Mouse (Mus musculus) ES-Bruce4 (cell line): ENCODE results near the gene 3110009E18Rik. TPM values are rescaled to one million over a fixed set of nuclear protein-coding genes. Genes with fewer than 3 reads are reported as not detected.

ENCODE experiments used
- H3K27ac ChIP-seq: 2 replicates; pipeline ENCODE4 v1.5.1; 2012; ENCODE audit warnings: low read length, inconsistent platforms; ENCODE audit not compliant: insufficient read depth
- H3K27me3 ChIP-seq: 2 replicates; pipeline ENCODE4 v1.6.1; 2012; ENCODE audit warnings: mild to moderate bottlenecking, low read length, inconsistent platforms; ENCODE audit not compliant: control insufficient read depth, poor library complexity, insufficient read depth, severe bottlenecking
- H3K36me3 ChIP-seq: 2 replicates; pipeline ENCODE4 v1.6.1; 2012; ENCODE audit warnings: inconsistent platforms, mild to moderate bottlenecking, low read length, moderate library complexity; ENCODE audit not compliant: control insufficient read depth, poor library complexity, insufficient read depth, severe bottlenecking
- H3K4me1 ChIP-seq: one replicate; pipeline ENCODE4 v1.8.1; 2011; ENCODE audit warnings: low read length; ENCODE audit not compliant: control insufficient read depth, insufficient read depth
- H3K4me3 ChIP-seq: 2 replicates; pipeline ENCODE4 v1.5.1; 2011; ENCODE audit warnings: low read depth, mild to moderate bottlenecking, low read length
- H3K9ac ChIP-seq: 2 replicates; pipeline ENCODE4 v1.6.1; 2012; ENCODE audit warnings: low read depth, mild to moderate bottlenecking, inconsistent platforms; ENCODE audit not compliant: poor library complexity, severe bottlenecking
- H3K9me3 ChIP-seq: replicated peaks from 2 replicates; pipeline ENCODE4 v1.6.1; 2012; ENCODE audit warnings: mild to moderate bottlenecking, low read length, inconsistent platforms; ENCODE audit not compliant: control insufficient read depth, poor library complexity, insufficient read depth, severe bottlenecking
- CTCF ChIP-seq: IDR thresholded peaks from one replicate; pipeline ENCODE4 v1.8.1; 2011; ENCODE audit warnings: low read depth, low read length
- EP300 ChIP-seq: IDR thresholded peaks from 2 replicates; pipeline ENCODE4 v1.6.1; 2011; ENCODE audit warnings: low read depth, low read length; ENCODE audit not compliant: insufficient read depth
- POLR2A ChIP-seq: IDR thresholded peaks from one replicate; pipeline ENCODE4 v1.8.1; 2011; ENCODE audit warnings: low read length; ENCODE audit not compliant: insufficient read depth
- polyA plus RNA-seq: library from polyadenylated mRNA; stranded (reverse); fragments of >200 nt; gene quantifications from 2 replicates; pipeline ENCODE4 v1.2.4, GENCODE M21; 2011; ENCODE audit warnings: low read depth; ENCODE audit not compliant: missing spikeins, insufficient read depth, insufficient read length

Gene 3110009E18Rik
- polyA plus RNA-seq, 1 experiment: 16.0 TPM

GRCm38 (mm10) chr1:120112251-120113187, 8.5 kb upstream of the 3110009E18Rik start:
- no peak for TF ChIP-seq EP300
- no peak for TF ChIP-seq CTCF
- TF ChIP-seq POLR2A: no peak

GRCm38 (mm10) chr1:120115671-120116081, 5.3 kb upstream of the 3110009E18Rik start:
- H3K9me3 ChIP-seq: peaks cover 9% of the 10 kb centered on the region
- H3K9ac ChIP-seq: no peak overlapping the region
- no peak overlapping the region for H3K4me3 ChIP-seq
- peaks cover 40% of the 10 kb centered on the region for H3K36me3 ChIP-seq
- H3K4me1 ChIP-seq: peaks cover 4% of the 10 kb centered on the region
- no peaks in the 10 kb centered on the region for H3K27me3 ChIP-seq
- no peak for TF ChIP-seq POLR2A
- no peak for TF ChIP-seq EP300
- TF ChIP-seq CTCF: no peak
- no peak overlapping the region for H3K27ac ChIP-seq

More at GRCm38 (mm10) chr1:120112251-120113187, 8.5 kb upstream of the 3110009E18Rik start:
- H3K4me1 ChIP-seq: no peaks in the 10 kb centered on the region
- H3K9ac ChIP-seq: no peak overlapping the region
- no peaks in the 10 kb centered on the region for H3K27me3 ChIP-seq
- H3K4me3 ChIP-seq: no peak overlapping the region
- H3K27ac ChIP-seq: peak overlapping the region; percentile 3
- peaks cover 30% of the 10 kb centered on the region for H3K36me3 ChIP-seq
- H3K9me3 ChIP-seq: peaks cover 9% of the 10 kb centered on the region

DNA sequence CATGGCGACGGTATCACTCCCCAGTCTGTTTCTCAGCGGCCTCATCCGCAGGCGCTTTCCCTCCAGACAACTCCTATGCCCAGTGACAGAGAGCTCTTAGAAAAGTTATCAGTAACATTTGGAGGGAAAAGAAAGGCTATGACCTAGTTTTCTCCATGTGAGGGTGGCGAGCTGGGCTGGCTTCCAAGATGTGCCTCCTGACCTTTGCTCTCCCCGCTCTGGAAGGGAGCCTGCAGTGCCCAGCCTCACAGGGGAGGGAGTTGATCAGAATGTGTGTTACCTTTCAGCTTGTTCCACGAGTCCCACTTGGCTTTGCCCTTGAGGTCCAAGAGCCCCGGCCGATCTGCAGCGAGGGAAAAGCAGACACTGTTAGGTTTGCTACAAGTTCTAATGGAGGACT, 4.9 kb upstream of the 3110009E18Rik start:
- Histone ChIP-seq H3K27ac (no peak overlapping the region), H3K9me3 (peaks cover 9% of the 10 kb centered on the region), H3K27me3 (no peaks in the 10 kb centered on the region), H3K36me3 (peaks cover 40% of the 10 kb centered on the region), H3K9ac (no peak overlapping the region), H3K4me1 (peaks cover 4% of the 10 kb centered on the region), H3K4me3 (no peak overlapping the region)
- no peak for TF ChIP-seq POLR2A
- TF ChIP-seq EP300: no peak
- no peak for TF ChIP-seq CTCF

- H3K9me3 ChIP-seq: peaks cover 9% of the 10 kb centered on the region
- TF ChIP-seq EP300: no peak
- TF ChIP-seq POLR2A: no peak
- no peak for TF ChIP-seq CTCF
- peaks cover 6% of the 10 kb centered on the region for H3K4me1 ChIP-seq
- H3K4me3 ChIP-seq: no peak overlapping the region
- H3K27me3 ChIP-seq: no peaks in the 10 kb centered on the region
- no peak overlapping the region for H3K9ac ChIP-seq
- H3K27ac ChIP-seq: no peak overlapping the region
- peaks cover 37% of the 10 kb centered on the region for H3K36me3 ChIP-seq
These were observed 2.1 kb upstream of the 3110009E18Rik start for GRCm38 (mm10) chr1:120118854-120119253.

GRCm38 (mm10) chr1:120119389-120119788, 1.6 kb upstream of the 3110009E18Rik start:
- Histone ChIP-seq H3K36me3 (peaks cover 33% of the 10 kb centered on the region), H3K27ac (no peak overlapping the region), H3K4me3 (peak overlapping the region; percentile 84; the same call in 1 of the 2 replicates), H3K27me3 (no peaks in the 10 kb centered on the region), H3K9me3 (peaks cover 6% of the 10 kb centered on the region), H3K4me1 (peaks cover 6% of the 10 kb centered on the region), H3K9ac (peak overlapping the region; percentile 81; the same call in 1 of the 2 replicates)
- no peak for TF ChIP-seq CTCF
- no peak for TF ChIP-seq POLR2A
- no peak for TF ChIP-seq EP300
